Mouse (Mus musculus) ES-Bruce4 (cell line): ENCODE data around the gene Gtpbp1.

Source experiments
- CTCF ChIP-seq: IDR thresholded peaks from one replicate; pipeline ENCODE4 v1.8.1; 2011; ENCODE audit warnings: low read depth, low read length
- POLR2A ChIP-seq: IDR thresholded peaks from one replicate; pipeline ENCODE4 v1.8.1; 2011; ENCODE audit warnings: low read length; ENCODE audit not compliant: insufficient read depth

GRCm38 (mm10) chr15:79740739-79741138 lies 50.1 kb downstream of the Gtpbp1 start:
- TF ChIP-seq POLR2A (no peak), CTCF (no peak)
